Mouse (Mus musculus) kidney, embryonic 16.5 days (tissue): ENCODE results near the gene Sphk2. TPM values are rescaled to one million over a fixed set of nuclear protein-coding genes. Genes with fewer than 3 reads are reported as not detected.
A peak's percentile ranks its signal among the peaks of the same experiment; 100 is the strongest.

Source experiments
- ATAC-seq: fragments of 200-750 bp; cut with Nextera tagmentation; 2 replicates; pipeline ENCODE4 v1.8.0; 2017; ENCODE audit warnings: moderate TSS enrichment; ENCODE audit not compliant: low FRiP score, low TSS enrichment
- H3K27ac ChIP-seq: fragments of 300-500 bp; sonication (generic); 2 replicates; pipeline ENCODE4 v1.5.1; 2014; ENCODE audit warnings: low read length
- H3K27me3 ChIP-seq: fragments of 300-500 bp; sonication (generic); 2 replicates; pipeline ENCODE4 v1.6.1; 2014; ENCODE audit warnings: low read length, control low read depth, mixed read lengths; ENCODE audit not compliant: insufficient read depth
- H3K36me3 ChIP-seq: fragments of 300-500 bp; sonication (generic); 2 replicates; pipeline ENCODE4 v1.6.1; 2014; ENCODE audit warnings: low read length, control low read depth, mixed read lengths; ENCODE audit not compliant: insufficient read depth
- H3K4me1 ChIP-seq: fragments of 300-500 bp; sonication (generic); 2 replicates; pipeline ENCODE4 v1.6.1; 2014; ENCODE audit warnings: low read length, control low read depth, mixed read lengths; ENCODE audit not compliant: insufficient read depth
- H3K4me2 ChIP-seq: fragments of 300-500 bp; sonication (generic); replicated peaks from 2 replicates; pipeline ENCODE4 v1.6.1; 2014; ENCODE audit warnings: low read depth, low read length
- H3K4me3 ChIP-seq: fragments of 300-500 bp; sonication (generic); 2 replicates; pipeline ENCODE4 v1.5.1; 2014; ENCODE audit warnings: mild to moderate bottlenecking, low read length
- H3K9ac ChIP-seq: fragments of 300-500 bp; sonication (generic); replicated peaks from 2 replicates; pipeline ENCODE4 v1.6.1; 2014; ENCODE audit warnings: low read length
- H3K9me3 ChIP-seq: fragments of 300-500 bp; sonication (generic); 2 replicates; pipeline ENCODE4 v1.6.1; 2016; ENCODE audit warnings: low read length, control low read depth
- WGBS: fragments of 180-500 bp; shearing (Covaris S2); extraction: QIAGEN DNeasy Blood & Tissue Kit; methylation state at CpG from one replicate; pipeline ENCODE4 v1.1.7; 2014; 5-methylcytosine and 5-hydroxymethylcytosine counted together
- polyA plus RNA-seq: library from polyadenylated mRNA; unstranded; fragments of >200 nt; fragmentation: Nextera tagmentation; extraction: Ambion mirVana; gene quantifications from 2 replicates; pipeline ENCODE4 v1.2.1, GENCODE M21; 2015

Gene Sphk2
- polyA plus RNA-seq, 1 experiment from 2014 or later, result 36.2 TPM

GRCm38 (mm10) chr7:45747450-45747849, 29.6 kb upstream of the Sphk2 start:
- H3K9ac ChIP-seq, result no peak overlapping the region
- H3K27me3 ChIP-seq, result no peaks in the 10 kb centered on the region
- WGBS, result 89% methylated on average over 5 of the region's 5 CpGs
- ATAC-seq, result no peak
- no peak overlapping the region for H3K4me3 ChIP-seq
- no peak overlapping the region for H3K27ac ChIP-seq
- no peaks in the 10 kb centered on the region for H3K36me3 ChIP-seq
- H3K4me2 ChIP-seq, result no peak overlapping the region
- H3K9me3 ChIP-seq, result no peaks in the 10 kb centered on the region; the same call in 1 of the 2 replicates
- peaks cover 10% of the 10 kb centered on the region; the same call in 1 of the 2 replicates for H3K4me1 ChIP-seq

GRCm38 (mm10) chr7:45746518-45746917, 28.7 kb upstream of the Sphk2 start:
- Histone ChIP-seq H3K36me3 (no peaks in the 10 kb centered on the region), H3K27me3 (no peaks in the 10 kb centered on the region), H3K4me3 (no peak overlapping the region), H3K4me1 (peaks cover 17% of the 10 kb centered on the region; the same call in 1 of the 2 replicates), H3K9ac (no peak overlapping the region), H3K9me3 (no peaks in the 10 kb centered on the region; the same call in 1 of the 2 replicates), H3K4me2 (no peak overlapping the region), H3K27ac (no peak overlapping the region)
- WGBS, result 64% methylated on average over 6 of the region's 6 CpGs
- no peak for ATAC-seq

DNA sequence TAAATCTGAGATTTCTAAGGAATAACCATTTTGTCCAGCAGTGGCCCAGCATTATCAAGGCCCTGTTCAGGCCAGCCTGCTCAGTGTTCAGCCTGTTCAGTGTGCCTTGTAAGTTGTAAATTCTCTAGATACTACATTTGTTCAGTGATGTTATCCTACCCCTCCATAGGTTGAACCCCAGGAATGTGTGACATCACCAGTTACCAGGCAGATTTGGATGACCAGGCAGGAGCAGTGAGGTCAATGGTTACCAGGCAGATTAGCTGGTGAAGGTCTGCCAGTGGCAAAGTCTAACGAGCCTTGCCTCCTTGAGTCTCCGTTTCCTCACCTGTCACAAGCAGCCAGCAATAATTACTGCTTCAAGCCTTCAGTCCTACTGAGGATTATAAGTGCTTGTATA, 26.6 kb upstream of the Sphk2 start:
- 25% methylated on average over 2 of the region's 2 CpGs for WGBS
- Histone ChIP-seq H3K36me3 (no peaks in the 10 kb centered on the region), H3K27ac (no peak overlapping the region), H3K9me3 (no peaks in the 10 kb centered on the region; the same call in 1 of the 2 replicates), H3K4me2 (no peak overlapping the region), H3K9ac (no peak overlapping the region), H3K4me3 (no peak overlapping the region), H3K27me3 (no peaks in the 10 kb centered on the region), H3K4me1 (peaks cover 11% of the 10 kb centered on the region; the same call in 1 of the 2 replicates)
- no peak for ATAC-seq

DNA sequence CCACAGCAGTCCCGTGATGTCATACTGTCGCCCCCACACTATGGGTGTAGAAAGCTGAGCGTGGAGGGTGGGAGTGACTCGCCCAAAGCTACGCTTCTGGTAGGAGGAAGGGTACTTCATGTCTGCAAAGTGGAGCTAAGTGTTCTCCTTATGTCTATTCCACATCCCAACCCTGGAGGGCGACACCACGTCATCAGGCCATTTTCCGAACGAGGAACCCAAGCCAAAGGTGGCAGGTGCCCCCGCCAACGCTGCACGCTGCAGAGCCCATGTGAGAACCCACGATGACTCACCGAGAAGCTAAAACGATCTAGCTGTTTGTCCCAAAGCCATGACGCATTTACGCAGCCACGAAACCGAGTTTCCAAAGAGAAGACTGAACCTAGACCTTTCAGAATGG, 24.5 kb upstream of the Sphk2 start:
- peak overlapping the region; percentile 38 for H3K4me3 ChIP-seq
- no peaks in the 10 kb centered on the region for H3K27me3 ChIP-seq
- 42% methylated on average over 19 of the region's 19 CpGs for WGBS
- H3K9ac ChIP-seq, result peak overlapping the region; percentile 56
- H3K27ac ChIP-seq, result no peak overlapping the region
- no peak for ATAC-seq
- H3K4me2 ChIP-seq, result peak overlapping the region; percentile 53
- no peaks in the 10 kb centered on the region for H3K36me3 ChIP-seq
- H3K9me3 ChIP-seq, result no peaks in the 10 kb centered on the region; the same call in 1 of the 2 replicates
- H3K4me1 ChIP-seq, result 0 out of 2 replicates have a peak, but pooled peaks cover 8% of the 10 kb centered on the region

GRCm38 (mm10) chr7:45741777-45742176, 24.0 kb upstream of the Sphk2 start:
- H3K4me3 ChIP-seq, result peak overlapping the region; percentile 38
- no peaks in the 10 kb centered on the region for H3K27me3 ChIP-seq
- H3K36me3 ChIP-seq, result no peaks in the 10 kb centered on the region
- no peak overlapping the region for H3K27ac ChIP-seq
- H3K9ac ChIP-seq, result peak overlapping the region; percentile 56
- 36% methylated on average over 11 of the region's 11 CpGs for WGBS
- peak; percentile 21 for ATAC-seq
- no peaks in the 10 kb centered on the region; the same call in 1 of the 2 replicates for H3K9me3 ChIP-seq
- H3K4me2 ChIP-seq, result peak overlapping the region; percentile 53
- 0 out of 2 replicates have a peak, but pooled peaks cover 8% of the 10 kb centered on the region for H3K4me1 ChIP-seq

DNA sequence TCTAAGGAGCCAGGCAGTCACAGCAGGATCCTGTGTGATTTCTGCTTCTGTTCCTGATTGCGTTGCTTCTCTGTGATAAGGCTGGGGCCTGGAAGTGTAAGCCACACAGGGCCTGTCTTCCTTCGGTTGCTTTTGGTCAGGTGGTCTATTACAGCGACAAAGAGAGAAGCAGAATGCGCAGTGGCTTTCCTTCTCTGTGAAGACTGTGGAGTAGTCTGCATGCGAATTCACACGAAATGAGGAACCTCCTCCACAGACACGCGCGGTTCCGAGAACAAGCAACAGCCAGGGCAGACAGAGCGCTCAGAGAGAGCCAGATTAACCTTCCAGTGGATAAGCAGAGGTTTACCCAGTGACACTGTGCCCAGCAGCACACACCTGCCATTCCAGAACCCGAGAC, 23.5 kb upstream of the Sphk2 start:
- Histone ChIP-seq H3K4me1 (0 out of 2 replicates have a peak, but pooled peaks cover 8% of the 10 kb centered on the region), H3K27me3 (no peaks in the 10 kb centered on the region), H3K9ac (peak overlapping the region; percentile 56; the same call in 1 of the 2 replicates), H3K4me3 (no peak overlapping the region), H3K36me3 (no peaks in the 10 kb centered on the region), H3K27ac (no peak overlapping the region), H3K9me3 (no peaks in the 10 kb centered on the region), H3K4me2 (no peak overlapping the region)
- ATAC-seq, result no peak
- 87% methylated on average over 12 of the region's 12 CpGs for WGBS

DNA sequence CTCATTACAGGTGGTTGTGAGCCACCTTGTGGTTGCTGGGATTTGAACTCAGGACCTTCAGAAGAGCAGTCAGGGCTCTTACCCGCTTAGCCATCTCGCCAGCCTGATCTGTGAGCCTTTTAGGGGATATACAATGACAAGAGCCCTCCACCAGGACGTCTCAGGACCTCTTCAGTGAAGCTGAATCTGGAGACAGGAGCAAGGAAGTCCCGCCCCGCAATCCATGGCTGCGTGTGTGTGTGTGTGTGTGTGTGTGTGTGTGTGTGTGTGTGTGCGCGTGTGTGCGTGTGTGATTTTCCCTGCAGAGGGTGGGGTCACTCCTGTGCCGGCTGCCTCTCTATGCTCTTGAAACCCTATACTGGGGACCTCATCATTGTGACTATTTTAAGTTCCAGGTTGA, 22.0 kb upstream of the Sphk2 start:
- no peak for ATAC-seq
- WGBS, result 62% methylated on average over 10 of the region's 10 CpGs
- no peak overlapping the region for H3K4me2 ChIP-seq
- no peaks in the 10 kb centered on the region for H3K36me3 ChIP-seq
- 0 out of 2 replicates have a peak, but pooled peaks cover 8% of the 10 kb centered on the region for H3K4me1 ChIP-seq
- no peaks in the 10 kb centered on the region for H3K27me3 ChIP-seq
- no peaks in the 10 kb centered on the region for H3K9me3 ChIP-seq
- H3K9ac ChIP-seq, result no peak overlapping the region
- no peak overlapping the region for H3K4me3 ChIP-seq
- H3K27ac ChIP-seq, result no peak overlapping the region

DNA sequence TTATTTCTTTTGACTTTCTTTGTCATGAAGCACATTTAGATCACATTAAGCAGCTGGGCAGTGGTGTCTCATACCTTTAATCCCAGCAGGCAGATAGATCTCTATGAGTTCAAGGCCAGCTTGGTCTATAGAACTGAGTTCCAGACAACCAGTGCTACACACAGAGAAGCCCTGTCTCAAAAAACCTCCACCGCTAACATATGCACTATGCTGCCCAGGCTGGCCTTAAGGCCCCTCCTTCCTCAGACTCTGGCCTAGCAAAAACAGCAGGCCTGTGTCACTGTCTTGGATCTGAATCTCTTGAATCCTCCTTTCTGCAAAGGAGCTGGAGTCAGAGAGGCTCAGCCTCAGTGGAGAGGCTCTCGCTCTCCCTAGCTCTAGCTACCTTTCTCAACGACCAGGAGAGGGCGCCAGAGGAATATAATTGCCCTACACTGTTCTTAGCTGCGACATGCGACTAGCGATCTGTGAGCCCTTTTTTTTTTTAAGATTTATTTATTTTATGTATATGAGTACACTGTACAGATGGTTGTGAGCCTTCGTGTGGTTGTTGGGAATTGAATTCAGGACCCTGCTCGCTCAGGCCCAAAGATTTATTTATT, 21.5 kb upstream of the Sphk2 start:
- no peak overlapping the region for H3K9ac ChIP-seq
- H3K27ac ChIP-seq, result no peak overlapping the region
- 9% methylated on average over 9 of the region's 9 CpGs for WGBS
- ATAC-seq, result peak; percentile 86
- no peak overlapping the region for H3K4me3 ChIP-seq
- H3K4me2 ChIP-seq, result no peak overlapping the region
- H3K9me3 ChIP-seq, result no peaks in the 10 kb centered on the region
- H3K4me1 ChIP-seq, result 0 out of 2 replicates have a peak, but pooled peaks cover 8% of the 10 kb centered on the region
- no peaks in the 10 kb centered on the region for H3K27me3 ChIP-seq
- H3K36me3 ChIP-seq, result no peaks in the 10 kb centered on the region

- no peaks in the 10 kb centered on the region for H3K9me3 ChIP-seq
- no peaks in the 10 kb centered on the region for H3K27me3 ChIP-seq
- H3K9ac ChIP-seq, result no peak overlapping the region
- H3K27ac ChIP-seq, result no peak overlapping the region
- peaks cover 12% of the 10 kb centered on the region for H3K4me1 ChIP-seq
- H3K36me3 ChIP-seq, result 0 out of 2 replicates have a peak, but pooled peaks cover 4% of the 10 kb centered on the region
- ATAC-seq, result no peak
- no peak overlapping the region for H3K4me3 ChIP-seq
- no peak overlapping the region for H3K4me2 ChIP-seq
- WGBS, result 71% methylated on average over 5 of the region's 5 CpGs
Observed at GRCm38 (mm10) chr7:45733477-45733876, 15.7 kb upstream of the Sphk2 start.

GRCm38 (mm10) chr7:45730727-45731431, 13.1 kb upstream of the Sphk2 start:
- no peaks in the 10 kb centered on the region for H3K9me3 ChIP-seq
- peak overlapping the region; percentile 47; the same call in 1 of the 2 replicates for H3K27ac ChIP-seq
- no peak overlapping the region for H3K4me2 ChIP-seq
- H3K36me3 ChIP-seq, result peaks cover 17% of the 10 kb centered on the region
- H3K27me3 ChIP-seq, result no peaks in the 10 kb centered on the region
- H3K4me1 ChIP-seq, result peaks cover 12% of the 10 kb centered on the region
- no peak overlapping the region for H3K9ac ChIP-seq
- WGBS, result 15% methylated on average over 16 of the region's 16 CpGs
- H3K4me3 ChIP-seq, result no peak overlapping the region
- peak; percentile 33 for ATAC-seq
